Mouse (Mus musculus) embryonic facial prominence, embryonic 14.5 days (tissue): ENCODE data around the gene Abi3bp. TPM values are rescaled to one million over a fixed set of nuclear protein-coding genes. Genes with fewer than 3 reads are reported as not detected.
A peak's percentile ranks its signal among the peaks of the same experiment; 100 is the strongest.

Experiments
- ATAC-seq: fragments of 200-750 bp; cut with Nextera tagmentation; 2 replicates; pipeline ENCODE4 v1.8.0; 2017; ENCODE audit warnings: low read depth, moderate number of reproducible peaks, moderate TSS enrichment
- DNase-seq: peaks from one replicate; pipeline ENCODE4 v3.0.0-alpha.2; 2015; ENCODE audit warnings: low spot score
- H3K27ac ChIP-seq: fragments of 300-500 bp; sonication (generic); replicated peaks from 2 replicates; pipeline ENCODE4 v1.5.1; 2014; ENCODE audit warnings: low read depth, mild to moderate bottlenecking, low read length, moderate library complexity
- H3K27me3 ChIP-seq: fragments of 300-500 bp; sonication (generic); replicated peaks from 2 replicates; pipeline ENCODE4 v1.6.1; 2014; ENCODE audit warnings: low read length; ENCODE audit not compliant: control insufficient read depth, insufficient read depth
- H3K36me3 ChIP-seq: fragments of 300-500 bp; sonication (generic); 2 replicates; pipeline ENCODE4 v1.6.1; 2014; ENCODE audit warnings: low read length, mixed read lengths; ENCODE audit not compliant: control insufficient read depth, insufficient read depth
- H3K4me1 ChIP-seq: fragments of 300-500 bp; sonication (generic); 2 replicates; pipeline ENCODE4 v1.6.1; 2014; ENCODE audit warnings: antibody characterized with exemption, low read length; ENCODE audit not compliant: control insufficient read depth, insufficient read depth
- H3K4me2 ChIP-seq: fragments of 300-500 bp; sonication (generic); 2 replicates; pipeline ENCODE4 v1.6.1; 2014; ENCODE audit warnings: low read depth, mild to moderate bottlenecking, low read length, moderate library complexity, mixed read lengths
- H3K4me3 ChIP-seq: fragments of 300-500 bp; sonication (generic); 2 replicates; pipeline ENCODE4 v1.5.1; 2014; ENCODE audit warnings: low read depth, mild to moderate bottlenecking, low read length
- H3K9ac ChIP-seq: fragments of 300-500 bp; sonication (generic); 2 replicates; pipeline ENCODE4 v1.6.1; 2014; ENCODE audit warnings: low read depth, mild to moderate bottlenecking, low read length, moderate library complexity, mixed read lengths
- H3K9me3 ChIP-seq: fragments of 300-500 bp; sonication (generic); 2 replicates; pipeline ENCODE4 v1.6.1; 2016; ENCODE audit warnings: low read length; ENCODE audit not compliant: control insufficient read depth
- WGBS: fragments of 180-500 bp; shearing (Covaris S2); extraction: QIAGEN DNeasy Blood & Tissue Kit; methylation state at CpG from one replicate; pipeline ENCODE4 v1.1.7; 2014; 5-methylcytosine and 5-hydroxymethylcytosine counted together
- polyA plus RNA-seq: library from polyadenylated mRNA; unstranded; fragments of >200 nt; fragmentation: Nextera tagmentation; extraction: Ambion mirVana; gene quantifications from 2 replicates; pipeline ENCODE4 v1.2.1, GENCODE M21; 2014

Gene Abi3bp
- polyA plus RNA-seq, 1 experiment from 2014 or later, result 28.3 TPM

GRCm38 (mm10) chr16:56473160-56473559, 4.5 kb upstream of the Abi3bp start:
- WGBS, result 73% methylated on average over 2 of the region's 2 CpGs
- no peak overlapping the region for H3K9ac ChIP-seq
- H3K4me2 ChIP-seq, result no peak overlapping the region
- ATAC-seq (no peak), DNase-seq (peak; percentile 23)
- no peaks in the 10 kb centered on the region for H3K36me3 ChIP-seq
- no peak overlapping the region for H3K4me3 ChIP-seq
- H3K27me3 ChIP-seq, result no peaks in the 10 kb centered on the region
- H3K4me1 ChIP-seq, result no peaks in the 10 kb centered on the region; the same call in 1 of the 2 replicates
- no peaks in the 10 kb centered on the region for H3K9me3 ChIP-seq
- no peak overlapping the region for H3K27ac ChIP-seq

GRCm38 (mm10) chr16:56475676-56476075, 2.0 kb upstream of the Abi3bp start:
- no peaks in the 10 kb centered on the region for H3K9me3 ChIP-seq

GRCm38 (mm10) chr16:56478575-56479191, 1.0 kb downstream of the Abi3bp start:
- peak overlapping the region; percentile 52 for H3K9ac ChIP-seq
- H3K4me3 ChIP-seq, result peak overlapping the region; percentile 35
- DNase-seq (peak; percentile 58), ATAC-seq (0 out of 2 replicates have a peak, but pooled peaks have one; percentile 47)
- H3K4me2 ChIP-seq, result peak overlapping the region; percentile 50
- H3K9me3 ChIP-seq, result no peaks in the 10 kb centered on the region
- no peaks in the 10 kb centered on the region for H3K36me3 ChIP-seq
- H3K27me3 ChIP-seq, result no peaks in the 10 kb centered on the region
- 11% methylated on average over 12 of the region's 12 CpGs for WGBS
- no peaks in the 10 kb centered on the region; the same call in 1 of the 2 replicates for H3K4me1 ChIP-seq
- H3K27ac ChIP-seq, result peak overlapping the region; percentile 55

More at GRCm38 (mm10) chr16:56475676-56476075, 2.0 kb upstream of the Abi3bp start:
- Histone ChIP-seq H3K27me3 (no peaks in the 10 kb centered on the region), H3K9ac (no peak overlapping the region), H3K27ac (no peak overlapping the region), H3K4me3 (no peak overlapping the region), H3K36me3 (no peaks in the 10 kb centered on the region), H3K4me2 (no peak overlapping the region), H3K4me1 (no peaks in the 10 kb centered on the region; the same call in 1 of the 2 replicates)
- no peak for ATAC-seq
- DNase-seq, result no peak
- 86% methylated on average over 5 of the region's 5 CpGs for WGBS

- no peak overlapping the region for H3K9ac ChIP-seq
- no peak overlapping the region for H3K4me3 ChIP-seq
- H3K4me1 ChIP-seq, result no peaks in the 10 kb centered on the region
- no peaks in the 10 kb centered on the region for H3K36me3 ChIP-seq
- H3K9me3 ChIP-seq, result no peaks in the 10 kb centered on the region
- H3K4me2 ChIP-seq, result no peak overlapping the region
- no peak for ATAC-seq
- 84% methylated on average over 10 of the region's 10 CpGs for WGBS
- H3K27ac ChIP-seq, result no peak overlapping the region
- no peak for DNase-seq
- H3K27me3 ChIP-seq, result no peaks in the 10 kb centered on the region
Measured at GRCm38 (mm10) chr16:56483466-56483865, 5.8 kb downstream of the Abi3bp start.

GRCm38 (mm10) chr16:56486461-56486860, 8.8 kb downstream of the Abi3bp start:
- no peak overlapping the region for H3K4me2 ChIP-seq
- no peak overlapping the region for H3K27ac ChIP-seq
- no peaks in the 10 kb centered on the region for H3K9me3 ChIP-seq
- DNase-seq, result peak; percentile 77
- 35% methylated on average over 4 of the region's 4 CpGs for WGBS
- no peak overlapping the region for H3K4me3 ChIP-seq
- H3K9ac ChIP-seq, result no peak overlapping the region
- no peaks in the 10 kb centered on the region for H3K4me1 ChIP-seq
- H3K36me3 ChIP-seq, result no peaks in the 10 kb centered on the region
- no peak for ATAC-seq
- H3K27me3 ChIP-seq, result no peaks in the 10 kb centered on the region

GRCm38 (mm10) chr16:56490861-56491260, 13.2 kb downstream of the Abi3bp start:
- no peaks in the 10 kb centered on the region for H3K9me3 ChIP-seq
- no peak overlapping the region for H3K27ac ChIP-seq
- no peak for ATAC-seq
- no peaks in the 10 kb centered on the region for H3K36me3 ChIP-seq
- no peak overlapping the region for H3K4me2 ChIP-seq
- no peak overlapping the region for H3K9ac ChIP-seq
- H3K27me3 ChIP-seq, result no peaks in the 10 kb centered on the region
- H3K4me1 ChIP-seq, result no peaks in the 10 kb centered on the region
- H3K4me3 ChIP-seq, result no peak overlapping the region
- WGBS, result 38% methylated on average over 3 of the region's 3 CpGs
- peak; percentile 82 for DNase-seq

GRCm38 (mm10) chr16:56495266-56495665, 17.6 kb downstream of the Abi3bp start:
- no peaks in the 10 kb centered on the region for H3K9me3 ChIP-seq
- no peak overlapping the region for H3K27ac ChIP-seq
- no peak overlapping the region for H3K4me2 ChIP-seq
- H3K9ac ChIP-seq, result no peak overlapping the region
- no peaks in the 10 kb centered on the region for H3K27me3 ChIP-seq
- DNase-seq (no peak), ATAC-seq (no peak)
- H3K4me3 ChIP-seq, result no peak overlapping the region
- no peaks in the 10 kb centered on the region for H3K36me3 ChIP-seq
- WGBS, result 61% methylated on average over 4 of the region's 4 CpGs
- no peaks in the 10 kb centered on the region for H3K4me1 ChIP-seq

GRCm38 (mm10) chr16:56496743-56497142, 19.1 kb downstream of the Abi3bp start:
- H3K36me3 ChIP-seq, result no peaks in the 10 kb centered on the region
- H3K27ac ChIP-seq, result no peak overlapping the region
- DNase-seq (no peak), ATAC-seq (no peak)
- 39% methylated on average over 4 of the region's 4 CpGs for WGBS
- no peaks in the 10 kb centered on the region for H3K9me3 ChIP-seq
- H3K9ac ChIP-seq, result no peak overlapping the region
- no peak overlapping the region for H3K4me2 ChIP-seq
- no peaks in the 10 kb centered on the region for H3K4me1 ChIP-seq
- no peak overlapping the region for H3K4me3 ChIP-seq
- H3K27me3 ChIP-seq, result no peaks in the 10 kb centered on the region

- no peak overlapping the region for H3K9ac ChIP-seq
- no peak for DNase-seq
- 49% methylated on average over 1 of the region's 1 CpGs for WGBS
Measured at GRCm38 (mm10) chr16:56498680-56499079, 21.0 kb downstream of the Abi3bp start.

More at GRCm38 (mm10) chr16:56498680-56499079, 21.0 kb downstream of the Abi3bp start:
- Histone ChIP-seq H3K27me3 (no peaks in the 10 kb centered on the region), H3K36me3 (no peaks in the 10 kb centered on the region), H3K4me1 (no peaks in the 10 kb centered on the region), H3K9me3 (no peaks in the 10 kb centered on the region), H3K27ac (no peak overlapping the region), H3K4me2 (no peak overlapping the region), H3K4me3 (no peak overlapping the region)
- ATAC-seq, result no peak
